Mouse (Mus musculus) ovary, postnatal 14 days (tissue): ENCODE results near the gene Thsd4.
A peak's percentile ranks its signal among the peaks of the same experiment; 100 is the strongest.

ENCODE experiments used
- DNase-seq: peaks from one replicate; pipeline ENCODE4 v3.0.0; 2022; ENCODE audit warnings: low spot score

The Thsd4 gene

DNA sequence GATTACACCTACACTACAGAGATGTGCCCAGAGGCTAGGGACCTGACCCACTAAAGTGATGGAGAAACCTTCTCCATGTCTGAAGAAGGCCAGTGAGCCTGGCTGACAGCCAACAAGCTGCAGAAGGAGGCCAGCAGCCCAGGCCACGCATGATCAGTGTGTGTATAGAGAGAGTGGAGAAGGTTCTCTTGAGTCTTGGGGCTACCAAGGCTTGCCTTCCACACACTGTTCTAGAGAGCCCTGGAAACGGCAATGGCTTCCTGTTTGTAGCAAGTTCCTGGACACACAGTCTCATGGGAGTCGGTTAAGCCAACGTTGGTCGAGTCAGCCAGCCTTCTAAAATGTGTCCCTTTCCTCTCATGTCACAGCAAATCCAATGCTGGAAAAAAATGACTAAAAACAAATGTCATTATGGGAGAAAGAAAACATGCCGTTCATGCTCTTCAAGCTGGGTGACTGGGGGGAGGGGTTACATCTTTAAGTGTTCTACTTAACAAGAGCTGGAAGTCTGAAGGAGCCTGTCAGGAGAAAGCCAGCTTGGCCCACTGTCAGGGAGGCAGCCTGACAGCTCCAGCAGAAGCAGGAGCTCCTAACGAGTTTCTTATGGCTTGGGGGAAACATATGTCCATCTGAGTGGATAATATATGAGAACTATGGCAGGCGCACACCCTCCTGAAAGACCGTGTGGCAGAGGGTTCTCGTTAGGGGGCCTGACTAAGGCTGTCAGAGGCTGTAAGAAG lies 257.1 kb downstream of the Thsd4 start:
- DNase-seq: no peak

DNA sequence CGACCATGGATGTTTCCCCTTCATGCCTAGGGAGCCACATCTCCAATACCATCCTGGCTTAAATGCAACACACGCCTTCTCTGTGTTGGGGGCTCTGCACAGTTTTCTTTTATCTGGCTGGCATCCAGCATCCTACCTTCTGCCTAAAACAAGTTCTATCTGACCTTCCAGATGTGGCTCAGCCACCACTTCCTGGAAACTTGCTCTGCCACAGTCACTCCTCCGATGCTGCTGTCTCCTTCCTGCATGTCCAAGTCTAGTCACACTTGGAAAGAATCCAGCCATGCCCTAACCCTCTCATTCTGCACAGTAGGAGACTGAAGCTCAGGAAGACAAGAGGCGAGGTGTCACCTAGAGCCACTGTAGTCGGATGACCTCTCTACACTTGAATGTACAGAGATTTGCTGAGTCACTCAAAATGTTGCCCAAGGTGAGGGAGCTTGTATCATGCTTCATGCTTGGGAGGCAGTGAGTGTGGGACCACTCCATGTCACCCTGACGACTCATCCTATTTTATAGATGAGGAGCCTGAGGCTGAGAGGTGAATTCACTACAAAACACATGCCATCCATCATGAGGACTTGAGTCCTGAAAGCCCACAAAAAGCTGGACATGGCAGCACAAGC lies 259.2 kb downstream of the Thsd4 start:
- no peak for DNase-seq

DNA sequence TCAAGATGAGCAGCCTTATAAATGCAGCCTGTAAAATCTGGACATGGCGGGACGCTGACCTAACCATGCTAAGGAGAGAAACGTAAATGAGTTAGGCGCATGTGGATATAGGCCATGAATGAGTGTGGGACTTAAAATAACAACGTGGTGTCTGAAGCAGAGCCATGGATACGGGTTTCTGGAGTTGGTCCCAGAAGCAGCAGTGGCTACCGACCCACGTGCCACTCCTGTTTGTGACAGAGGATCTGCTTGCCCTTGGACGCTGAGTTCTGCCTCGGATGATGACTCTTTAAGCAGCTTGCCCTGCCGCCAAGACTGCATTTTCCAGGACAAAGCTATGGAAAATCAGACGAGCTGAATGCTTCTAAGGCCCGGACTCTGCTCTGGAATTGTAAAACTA lies 262.2 kb downstream of the Thsd4 start:
- DNase-seq: no peak

DNA sequence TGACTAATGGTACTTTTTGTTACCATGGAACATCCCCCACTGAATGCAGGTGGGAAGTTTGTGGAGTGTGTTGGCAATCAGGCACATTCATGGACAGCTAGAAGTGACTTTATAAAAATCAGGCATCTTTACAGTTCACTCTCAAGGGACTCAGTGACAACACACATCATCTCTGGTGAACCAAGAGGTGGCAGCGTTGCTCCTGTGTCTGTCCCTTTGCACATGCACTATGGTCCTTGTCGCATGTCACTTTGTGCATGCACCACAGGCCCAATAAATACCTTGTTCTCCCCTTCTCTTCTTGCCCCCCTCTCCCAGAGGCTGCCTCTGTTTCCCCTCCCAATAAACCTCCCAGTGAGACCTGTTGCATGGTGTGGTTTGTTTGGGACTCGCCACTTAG lies 270.1 kb downstream of the Thsd4 start:
- DNase-seq: no peak

DNA sequence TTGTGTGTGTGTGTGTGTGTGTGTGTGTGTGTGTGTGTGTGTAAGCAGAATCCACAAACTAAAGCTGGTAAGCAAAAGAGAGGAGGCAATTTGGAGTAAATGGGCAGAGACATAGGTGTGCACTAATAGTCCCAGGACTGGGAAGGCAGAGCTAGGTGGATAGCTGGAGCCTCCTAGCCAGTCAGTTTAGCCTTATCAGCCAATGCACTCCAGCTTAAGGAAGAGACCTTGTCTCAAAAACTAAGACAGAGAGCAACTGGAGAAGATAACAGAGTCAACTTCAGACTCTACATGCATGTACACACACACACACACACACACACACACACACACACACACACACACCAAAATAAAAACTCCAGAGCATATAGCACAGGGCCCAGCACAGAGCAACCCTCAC lies 271.4 kb downstream of the Thsd4 start:
- DNase-seq: no peak

DNA sequence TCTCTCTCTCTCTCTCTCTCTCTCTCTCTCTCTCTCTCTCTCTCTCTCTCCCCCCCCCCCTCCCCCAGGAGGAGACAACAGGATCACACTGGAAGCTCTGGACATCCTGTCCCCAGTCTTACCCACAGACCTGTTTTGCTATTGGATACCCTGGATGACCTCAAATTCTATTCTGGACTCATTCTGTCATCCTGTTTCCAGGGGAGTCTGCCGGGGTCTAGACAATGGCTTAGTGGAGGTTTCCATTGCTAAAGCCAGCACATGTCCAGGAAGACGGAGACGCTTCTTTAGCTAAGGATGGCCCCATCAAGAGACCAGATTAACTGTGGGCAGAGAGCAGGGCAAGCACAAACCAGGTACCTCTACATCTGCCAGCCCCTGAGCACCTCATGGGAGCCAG lies 273.8 kb downstream of the Thsd4 start:
- DNase-seq: no peak

DNA sequence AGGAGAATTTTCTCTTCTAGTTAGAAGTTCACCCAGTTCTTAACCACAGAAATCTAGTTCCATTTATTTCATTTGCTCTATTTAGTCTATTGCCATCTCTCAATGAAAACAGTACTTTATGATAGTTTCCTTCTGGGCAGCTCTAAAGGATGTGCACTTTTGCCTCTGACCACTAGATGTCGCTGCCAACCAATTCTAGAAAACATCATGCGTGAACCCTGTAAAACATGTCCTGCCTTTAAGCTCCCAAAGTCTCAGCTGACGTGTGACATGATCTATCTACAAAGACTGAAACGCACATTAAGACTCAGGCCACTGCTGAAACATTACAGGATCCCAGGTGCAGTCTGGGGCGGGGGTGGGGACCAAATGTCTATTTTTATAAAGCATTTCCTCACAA lies 276.9 kb downstream of the Thsd4 start:
- DNase-seq: peak; percentile 64

DNA sequence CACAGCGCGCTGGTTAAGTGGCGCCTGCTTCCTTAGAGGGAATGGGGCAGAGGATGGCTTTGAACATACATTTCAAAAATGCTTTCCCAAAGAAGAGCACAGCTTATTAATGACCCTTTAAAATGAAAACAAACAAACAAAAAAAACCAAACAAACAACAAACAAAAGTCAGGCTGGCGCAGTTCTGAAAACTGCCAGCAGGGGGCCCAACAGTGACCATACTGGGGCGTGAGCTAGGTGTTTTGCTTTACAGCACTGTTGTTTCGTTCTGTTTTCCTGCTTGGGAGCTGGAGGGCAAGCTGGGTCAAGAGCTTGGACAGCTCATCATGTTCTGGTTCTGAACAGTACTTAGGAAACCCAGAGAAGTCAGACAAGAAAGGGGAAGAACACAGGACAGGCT lies 278.3 kb downstream of the Thsd4 start:
- DNase-seq: no peak

DNA sequence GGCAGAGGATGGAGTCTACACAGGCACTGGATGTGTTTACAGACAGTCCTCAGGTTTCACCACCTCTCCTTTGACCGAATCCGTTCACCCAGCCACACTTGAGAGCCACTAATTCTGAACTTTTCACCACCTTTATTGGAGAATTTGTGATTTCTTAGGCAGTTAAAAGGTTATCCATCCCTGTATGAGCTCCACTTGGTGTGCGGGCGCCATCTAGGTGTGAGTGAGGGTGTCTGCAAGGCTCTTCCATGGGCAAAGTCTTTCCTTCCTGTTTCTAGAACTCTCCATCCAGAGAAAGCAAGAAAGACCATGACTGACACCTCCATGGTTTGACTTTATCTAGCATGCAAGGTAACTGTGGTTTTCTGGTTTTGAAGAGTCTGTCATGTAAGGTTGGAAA lies 284.2 kb downstream of the Thsd4 start:
- no peak for DNase-seq

DNA sequence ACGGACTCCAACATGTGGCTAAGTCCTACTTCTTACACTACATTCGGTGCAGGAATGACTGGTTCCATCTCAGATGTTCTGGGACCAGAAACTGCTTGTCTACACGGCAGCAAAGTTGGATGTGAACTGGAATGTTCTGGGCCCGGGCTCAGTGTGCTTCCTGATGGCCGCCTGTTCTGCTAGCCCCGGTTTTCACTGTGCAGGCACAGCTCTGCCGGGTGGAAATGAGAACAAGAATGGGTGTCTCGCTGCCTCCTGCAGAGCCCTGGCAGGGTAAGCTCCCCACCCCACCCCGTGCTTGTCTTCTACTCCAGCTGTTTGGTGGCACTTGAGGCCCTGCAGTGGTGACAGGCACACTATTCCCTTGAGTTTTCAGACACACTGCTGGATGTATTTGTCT lies 285.7 kb downstream of the Thsd4 start:
- no peak for DNase-seq

DNA sequence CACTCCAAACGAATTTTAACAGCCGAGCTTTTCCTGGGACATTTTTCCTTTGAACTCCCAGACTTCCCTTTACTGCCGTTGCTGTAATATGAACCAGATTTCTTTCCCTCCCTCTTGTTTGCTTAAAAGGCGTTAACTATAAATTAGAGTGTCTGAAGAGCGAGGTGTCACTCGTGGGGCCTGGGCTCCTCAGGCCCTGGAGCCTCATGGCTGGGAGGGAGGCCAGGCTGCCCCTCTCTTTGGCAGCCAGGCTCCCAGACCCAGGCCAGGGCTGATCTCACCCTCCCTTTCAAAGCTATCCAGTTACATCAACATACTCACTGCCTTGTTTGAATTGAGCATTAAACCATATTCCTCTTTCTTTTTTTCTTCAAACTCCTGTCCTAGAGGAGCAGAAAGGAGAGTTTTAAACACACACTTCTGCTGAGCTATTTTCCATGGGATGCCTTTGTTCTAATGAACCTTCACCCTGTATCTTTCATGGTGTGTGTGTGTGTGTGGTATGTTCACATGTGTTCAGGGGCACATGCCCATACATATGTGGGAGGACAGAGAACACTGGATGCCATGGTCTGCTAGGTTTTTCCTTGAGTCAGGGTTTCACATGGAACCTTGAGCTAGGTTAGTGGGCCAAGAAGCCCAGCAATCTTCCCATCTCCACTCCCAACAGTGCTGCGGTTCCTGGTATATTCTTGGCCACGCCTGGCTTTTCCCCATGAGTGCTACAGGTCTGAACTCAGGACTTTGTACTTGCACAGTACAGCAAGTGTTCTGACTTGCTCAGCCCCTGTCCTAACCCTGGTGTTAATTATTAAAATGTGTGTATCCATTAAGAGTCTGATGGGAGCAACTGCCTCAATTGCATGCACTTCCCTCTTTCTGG lies 287.4 kb downstream of the Thsd4 start:
- peak; percentile 20 for DNase-seq

DNA sequence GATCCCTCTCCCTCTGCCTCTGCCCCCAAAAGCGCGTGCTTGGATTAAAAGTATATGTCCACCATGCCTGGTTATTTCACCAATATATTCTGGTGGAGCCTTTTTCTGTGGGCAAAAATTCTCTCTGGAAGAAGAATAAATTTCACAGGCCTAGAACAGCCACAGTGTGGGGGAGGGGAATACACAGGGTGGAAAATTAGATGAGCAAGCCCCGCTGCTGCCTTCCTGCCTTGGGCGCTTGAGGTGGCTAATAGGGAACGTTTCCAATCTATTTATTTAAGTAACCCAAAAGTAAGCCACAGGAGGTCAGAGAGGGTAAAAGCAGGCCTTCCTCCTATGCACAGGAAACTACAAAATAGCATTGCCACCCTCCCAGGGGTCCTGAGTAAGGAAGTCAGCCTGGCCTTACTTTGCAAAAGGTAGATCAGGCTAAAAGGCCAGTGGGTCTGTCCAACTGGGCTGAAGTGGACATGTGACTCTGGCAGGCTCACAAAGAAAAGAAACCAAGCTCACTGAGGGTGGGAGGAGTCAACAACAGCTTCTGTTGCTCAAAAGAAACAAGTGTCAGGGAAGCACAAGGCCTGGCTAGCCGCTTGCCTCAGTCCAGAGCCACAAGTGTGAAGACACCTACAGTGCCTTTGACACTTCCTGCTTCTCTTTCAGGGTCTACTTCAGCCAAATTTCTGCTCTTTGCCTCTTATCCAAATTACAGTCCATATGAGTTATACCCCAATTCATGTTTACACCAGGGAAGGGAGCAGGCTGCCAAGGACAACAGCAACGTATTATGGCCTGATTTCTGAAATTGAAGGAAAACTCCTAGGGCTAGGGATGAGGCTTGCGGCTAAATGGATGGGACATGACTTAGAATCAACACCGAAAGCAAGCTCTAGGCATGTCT lies 289.6 kb downstream of the Thsd4 start:
- no peak for DNase-seq

DNA sequence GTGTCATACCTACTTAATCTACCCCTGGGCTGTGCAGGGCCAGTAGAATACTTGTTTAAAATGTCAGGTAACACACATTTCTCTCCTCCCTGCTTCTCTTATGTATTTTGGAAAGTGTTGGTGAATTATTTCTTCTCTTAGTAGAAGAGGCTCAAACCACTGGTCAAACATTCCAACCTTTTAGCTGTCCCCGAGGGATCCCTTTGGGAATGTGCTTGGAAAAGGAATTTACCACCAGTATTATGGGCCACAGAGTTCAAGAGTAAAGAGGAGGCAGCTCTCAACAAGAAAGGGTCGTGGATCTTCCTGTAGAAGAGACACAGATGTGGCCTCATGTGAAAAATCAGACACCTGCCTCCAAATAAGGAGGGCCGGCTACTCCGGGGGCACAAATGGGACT lies 292.4 kb downstream of the Thsd4 start:
- DNase-seq: no peak

DNA sequence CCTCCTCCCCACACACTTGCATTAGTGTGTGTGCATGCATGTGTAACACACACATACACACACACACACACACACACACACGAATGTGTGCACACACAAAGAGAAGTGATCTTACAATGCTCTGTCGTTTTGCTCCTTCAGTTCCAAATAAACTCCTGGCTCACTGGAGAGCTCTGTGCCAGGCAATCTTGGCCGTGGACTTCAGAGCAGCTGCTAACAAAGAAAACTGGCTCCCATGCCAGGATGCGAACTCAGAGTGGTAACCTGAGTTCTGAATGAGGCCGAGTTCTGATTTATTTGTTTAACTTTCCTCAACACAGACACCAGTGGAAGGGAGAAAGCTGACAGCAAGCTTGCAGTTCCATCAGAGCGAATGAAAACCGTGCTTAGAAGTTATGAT lies 294.1 kb downstream of the Thsd4 start:
- no peak for DNase-seq

DNA sequence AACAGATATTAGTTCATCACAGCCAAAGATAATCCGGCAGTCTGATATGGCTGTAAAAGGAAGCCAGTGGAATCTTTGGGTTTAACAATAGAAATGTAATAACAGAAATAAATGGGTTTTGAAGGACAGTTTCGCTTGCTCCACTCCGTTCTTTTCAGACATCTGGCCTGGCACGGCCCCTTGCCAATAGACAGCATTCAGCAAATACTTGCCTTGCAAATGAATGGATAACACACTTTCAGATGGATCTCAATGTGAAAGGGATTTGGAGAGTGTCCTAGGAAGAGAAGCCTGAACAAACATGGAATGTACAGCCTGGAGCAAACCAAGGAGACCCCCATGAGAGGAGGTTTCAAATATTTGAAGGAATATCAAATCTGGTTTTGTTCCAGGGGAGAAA lies 295.2 kb downstream of the Thsd4 start:
- no peak for DNase-seq

DNA sequence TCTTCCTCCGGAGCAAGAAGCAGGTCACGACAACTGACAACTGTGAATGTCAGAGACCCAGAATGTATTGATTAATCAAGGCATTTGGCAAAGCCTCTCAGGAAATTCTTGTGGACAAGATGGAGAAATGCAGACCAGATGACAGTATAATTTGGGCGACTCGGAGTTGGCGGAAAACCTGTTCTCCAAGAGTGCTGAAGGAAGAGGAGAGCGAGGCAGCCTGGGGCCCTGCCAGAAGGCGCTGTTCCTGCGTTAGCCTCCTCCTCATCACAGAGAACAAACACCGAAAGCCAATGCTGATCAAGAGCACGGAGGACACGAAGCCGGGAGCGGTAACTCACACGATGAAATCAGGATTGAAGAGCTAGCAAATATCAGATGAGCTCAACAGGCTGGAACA lies 295.7 kb downstream of the Thsd4 start:
- DNase-seq: no peak

DNA sequence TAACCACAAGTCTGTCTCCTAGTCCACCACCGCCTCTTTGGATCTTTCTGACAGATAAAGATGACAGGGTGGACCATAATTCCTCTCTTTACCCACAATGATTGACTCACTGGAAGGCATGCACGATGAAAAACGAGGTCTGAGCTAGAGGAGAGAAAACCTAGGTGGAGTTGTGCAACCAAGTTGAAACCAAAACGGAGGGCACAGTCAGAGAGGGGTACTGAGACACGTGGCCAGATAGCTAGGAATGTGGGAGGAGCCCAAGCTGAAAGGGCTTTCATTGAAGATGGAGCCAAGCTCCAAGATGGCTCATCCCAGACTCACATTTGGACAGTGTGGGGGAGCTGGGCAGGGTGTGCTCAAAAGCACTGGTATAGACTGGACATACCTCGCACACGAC lies 296.4 kb downstream of the Thsd4 start:
- no peak for DNase-seq

DNA sequence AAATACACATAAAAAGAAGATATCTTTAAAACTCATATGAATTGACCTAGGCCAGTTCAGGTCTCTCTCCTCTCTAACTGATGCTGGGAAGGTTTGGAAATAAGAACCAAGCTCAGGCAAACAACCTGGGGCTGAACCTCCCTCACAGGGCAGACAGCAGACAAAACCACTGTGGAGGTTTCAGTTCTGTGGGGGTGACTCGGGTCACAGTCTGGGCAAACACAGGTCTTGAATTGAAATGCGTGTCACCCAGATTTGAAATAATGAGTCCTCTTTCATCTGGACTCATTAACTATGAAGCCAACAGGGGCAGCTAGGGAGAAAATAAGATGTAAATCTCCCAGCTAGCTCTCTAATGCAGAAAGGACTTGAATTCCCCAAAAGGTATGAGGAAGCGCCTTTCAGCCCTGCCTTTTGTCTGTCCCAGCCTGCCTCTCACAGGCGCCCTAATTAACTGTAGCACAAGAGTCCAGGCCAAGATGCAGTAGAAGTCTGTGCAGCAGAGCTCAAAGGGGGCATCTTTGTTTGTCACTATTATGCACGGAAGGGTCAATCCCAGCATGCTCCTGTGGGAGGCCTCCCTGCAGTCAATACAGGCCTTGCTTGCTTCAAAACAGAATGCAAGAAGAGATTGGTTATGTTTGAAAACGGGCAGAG lies 297.7 kb downstream of the Thsd4 start:
- no peak for DNase-seq

DNA sequence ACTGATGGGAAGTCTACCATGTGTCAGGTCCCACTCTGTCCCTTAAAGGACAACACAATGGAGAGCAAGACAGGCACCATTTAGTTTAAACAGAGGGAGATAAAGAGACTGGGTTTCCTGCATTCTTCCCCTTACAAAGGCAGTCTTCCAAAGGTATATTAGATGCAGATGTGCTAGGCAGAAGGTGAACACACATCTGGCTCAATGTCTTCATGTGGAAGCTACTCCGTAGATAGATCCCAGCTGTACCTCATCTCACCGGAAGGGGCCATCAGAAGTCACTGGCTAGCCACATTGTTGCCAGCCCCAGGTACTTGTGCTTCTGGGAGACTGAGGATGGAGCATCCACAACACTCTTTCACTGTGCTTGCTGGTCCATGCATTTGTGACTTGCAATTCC lies 301.4 kb downstream of the Thsd4 start:
- no peak for DNase-seq

DNA sequence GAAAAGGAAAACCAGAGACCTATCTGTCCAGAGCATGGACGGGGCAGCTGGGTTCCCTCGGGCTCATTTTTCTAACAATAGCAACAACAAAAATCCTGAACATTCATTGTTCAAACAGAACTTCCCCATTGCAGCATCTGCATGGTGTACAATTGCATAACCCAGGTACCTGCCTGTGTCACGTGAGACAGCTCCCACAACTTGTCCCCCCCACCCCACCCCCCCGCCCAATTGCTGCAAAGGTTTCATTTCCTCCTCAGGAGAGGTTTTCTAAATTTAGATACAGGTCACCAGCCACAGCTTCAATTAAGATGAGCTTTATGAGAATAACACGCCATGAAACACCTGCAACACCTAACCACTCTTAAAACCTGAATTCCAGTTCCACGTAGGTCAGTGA lies 303.4 kb downstream of the Thsd4 start:
- DNase-seq: no peak

DNA sequence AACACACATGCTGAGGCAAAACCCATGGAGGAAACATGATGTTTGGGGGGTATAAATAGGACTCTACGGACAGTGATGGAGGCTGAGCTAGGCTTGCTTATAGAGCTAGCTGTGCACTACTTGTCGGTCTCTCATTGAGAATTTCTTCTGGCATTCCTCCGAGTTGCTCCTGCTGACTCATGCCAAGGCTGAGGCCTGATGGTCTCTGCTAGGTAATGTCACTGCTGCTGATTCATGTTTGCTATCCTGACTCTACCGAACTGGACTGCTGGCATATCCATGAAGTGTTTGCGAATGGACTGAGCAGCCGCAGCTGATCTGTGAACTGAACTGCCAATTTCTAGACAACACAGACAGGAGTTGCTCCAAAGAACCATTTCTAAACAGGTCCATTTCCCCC lies 305.8 kb downstream of the Thsd4 start:
- no peak for DNase-seq

DNA sequence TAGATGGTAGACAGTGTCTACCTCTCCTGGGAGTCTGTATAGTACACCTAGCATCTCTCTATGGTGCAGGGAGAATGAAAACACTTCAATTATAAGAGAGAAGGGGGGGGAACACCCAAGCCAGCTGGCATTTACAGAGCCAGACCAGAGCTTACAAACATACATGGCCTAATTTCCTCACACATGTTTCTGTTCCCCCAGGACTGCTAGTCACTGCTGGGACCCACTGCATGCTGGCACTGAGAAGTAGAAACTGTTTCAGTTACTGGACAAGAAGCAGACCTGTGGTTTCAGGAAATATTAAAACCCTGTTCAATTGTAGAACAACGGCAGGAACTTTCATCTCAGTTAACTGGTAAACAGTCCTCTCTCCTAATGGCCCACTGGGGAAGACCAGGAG lies 308.7 kb downstream of the Thsd4 start:
- DNase-seq: no peak
